Mouse (Mus musculus): Measurements from ENCODE around the gene Cyp21a1. TPM values are rescaled to one million over a fixed set of nuclear protein-coding genes. Genes with fewer than 3 reads are reported as not detected.
"Not testable (repeated sequence)": the region's sequence is repeated elsewhere in the genome, so short reads cannot be mapped to it uniquely, and the experiment has no call there.

Cyp21a1 gene
- polyA plus RNA-seq, 1 experiment from 2014 or later: not detected

DNA sequence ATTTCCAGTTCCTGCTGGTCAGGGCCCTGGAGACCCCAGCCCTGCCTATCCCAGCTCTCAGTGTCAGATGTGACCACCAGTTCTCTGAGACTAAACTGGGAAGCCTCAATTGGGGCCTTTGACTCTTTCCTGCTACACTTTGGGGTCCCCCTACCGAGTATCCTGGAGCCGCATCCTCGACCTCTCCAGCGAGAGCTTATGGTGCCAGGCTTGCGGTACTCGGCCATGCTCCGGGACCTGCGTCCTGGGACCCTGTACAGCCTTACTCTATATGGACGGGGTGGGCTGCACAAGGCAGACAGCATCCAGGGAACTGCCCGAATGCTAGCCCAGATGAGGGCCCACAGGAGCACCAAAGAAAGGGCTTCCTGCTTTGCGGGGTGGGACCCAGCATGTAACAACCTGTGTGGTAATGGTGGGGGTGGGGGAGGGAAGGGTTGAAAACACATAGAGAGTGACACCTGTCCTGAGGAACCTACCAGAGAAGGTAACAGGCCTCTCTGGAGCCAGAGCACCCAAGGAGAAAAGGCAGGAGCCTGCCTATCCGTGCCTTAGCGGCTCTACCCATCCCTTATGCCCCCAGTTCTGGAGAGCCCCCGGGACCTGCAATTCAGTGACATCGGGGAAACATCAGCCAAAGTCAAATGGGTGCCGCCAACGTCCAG is 5.4 kb downstream of the Cyp21a1 start:
- no peak overlapping the region for H3K9ac ChIP-seq (ENCODE audit: low read length)
- no peaks in the 10 kb centered on the region for H3K36me3 ChIP-seq (ENCODE audit: control insufficient read depth, insufficient read depth, low read length)
- no peak overlapping the region for H3K27ac ChIP-seq (ENCODE audit: low read depth)
- DNase-seq (ENCODE audit: low spot score) (peak; percentile 4), ATAC-seq (replicated peaks; ENCODE audit: low FRiP score, low TSS enrichment, low read depth) (no peak)
- H3K4me2 ChIP-seq (ENCODE audit: low read length): no peak overlapping the region
- no peaks in the 10 kb centered on the region for H3K27me3 ChIP-seq (replicated peaks; ENCODE audit: control insufficient read depth, insufficient read depth, low read length)
- WGBS: 93% methylated on average over 14 of the region's 17 CpGs
- no peaks in the 10 kb centered on the region for H3K4me1 ChIP-seq (replicated peaks; ENCODE audit: control insufficient read depth, insufficient read depth, low read length)
- H3K9me3 ChIP-seq (ENCODE audit: control insufficient read depth, low read length): no peaks in the 10 kb centered on the region
- no peak overlapping the region for H3K4me3 ChIP-seq (ENCODE audit: low read depth, low read length)

DNA sequence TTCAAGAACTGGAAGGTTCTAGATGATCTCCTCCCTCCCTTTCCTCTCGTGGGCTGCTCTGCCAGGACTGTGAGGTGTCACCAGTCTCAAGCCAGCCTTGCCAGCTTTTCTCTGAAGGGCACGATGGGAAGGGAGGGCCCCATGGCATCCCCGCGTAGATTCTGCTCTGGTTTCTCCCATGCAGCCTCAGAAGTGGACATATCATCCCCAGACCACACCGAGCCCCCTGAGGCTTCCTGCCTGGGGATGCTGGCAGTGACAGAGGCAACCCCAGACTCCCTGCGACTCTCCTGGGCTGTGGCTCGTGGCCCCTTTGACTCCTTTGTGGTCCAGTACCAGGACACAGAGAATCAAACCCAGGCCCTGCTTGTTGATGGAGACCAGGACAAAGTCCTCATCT is 6.3 kb downstream of the Cyp21a1 start:
- H3K9me3 ChIP-seq (ENCODE audit: control insufficient read depth, low read length); H3K9ac ChIP-seq (ENCODE audit: low read length); H3K27me3 ChIP-seq (replicated peaks; ENCODE audit: control insufficient read depth, insufficient read depth, low read length); H3K4me2 ChIP-seq (ENCODE audit: low read length); H3K27ac ChIP-seq (ENCODE audit: low read depth); H3K4me1 ChIP-seq (replicated peaks; ENCODE audit: control insufficient read depth, insufficient read depth, low read length); DNase-seq (ENCODE audit: low spot score); H3K4me3 ChIP-seq (ENCODE audit: low read depth, low read length); ATAC-seq (replicated peaks; ENCODE audit: low FRiP score, low TSS enrichment, low read depth); H3K36me3 ChIP-seq (ENCODE audit: control insufficient read depth, insufficient read depth, low read length): not testable (repeated sequence)
- WGBS: 82% methylated on average over 7 of the region's 7 CpGs

DNA sequence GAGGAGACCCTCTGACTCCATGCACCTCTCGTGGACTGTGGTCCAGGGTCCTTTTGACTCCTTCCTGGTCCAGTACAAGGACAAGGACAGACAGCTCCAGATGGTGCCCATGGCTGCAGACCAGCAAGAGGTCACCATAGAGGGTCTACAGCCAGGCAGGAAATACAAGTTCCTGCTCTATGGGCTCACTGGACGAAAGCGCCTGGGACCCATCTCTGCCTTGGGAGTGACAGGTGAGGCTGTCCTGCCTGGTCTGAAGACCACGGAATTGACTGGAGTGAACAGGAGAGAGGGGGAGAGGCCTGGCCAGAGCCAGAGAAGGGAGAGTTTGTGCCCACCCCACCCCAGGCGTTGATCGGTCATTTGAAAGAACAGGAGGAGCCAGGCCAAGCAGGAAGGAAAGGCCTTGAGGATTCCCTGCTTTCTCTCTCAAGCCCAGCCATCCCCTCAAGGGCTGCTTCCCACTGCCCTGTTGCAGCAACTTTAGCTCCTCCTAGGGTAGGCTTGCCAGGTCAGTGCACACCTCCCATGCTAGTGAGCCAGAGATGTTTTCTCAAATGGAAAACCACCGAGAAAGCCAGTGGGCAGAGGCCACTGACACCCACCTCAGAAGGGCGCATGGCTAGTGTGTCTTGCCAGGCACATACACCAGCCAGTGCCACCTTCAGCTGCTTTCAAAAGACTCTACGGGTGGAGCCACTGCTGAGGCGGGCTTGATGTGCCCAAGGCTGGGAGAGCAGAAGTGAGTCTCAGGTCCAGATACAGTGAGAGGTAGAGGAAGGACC is 7.0 kb downstream of the Cyp21a1 start:
- 86% methylated on average over 10 of the region's 10 CpGs for WGBS
- DNase-seq (ENCODE audit: low spot score): not testable (repeated sequence)

GRCm38 (mm10) chr17:34796311-34797140 is 7.8 kb downstream of the Cyp21a1 start:
- 86% methylated on average over 8 of the region's 8 CpGs for WGBS
- Histone ChIP-seq H3K27me3 (replicated peaks; ENCODE audit: control insufficient read depth, insufficient read depth, low read length) (no peaks in the 10 kb centered on the region), H3K9me3 (ENCODE audit: control insufficient read depth, low read length) (no peaks in the 10 kb centered on the region), H3K9ac (ENCODE audit: low read length) (no peak overlapping the region), H3K4me3 (ENCODE audit: low read depth, low read length) (no peak overlapping the region), H3K27ac (ENCODE audit: low read depth) (no peak overlapping the region), H3K4me1 (replicated peaks; ENCODE audit: control insufficient read depth, insufficient read depth, low read length) (no peaks in the 10 kb centered on the region), H3K4me2 (ENCODE audit: low read length) (no peak overlapping the region), H3K36me3 (ENCODE audit: control insufficient read depth, insufficient read depth, low read length) (no peaks in the 10 kb centered on the region)
- no peak for DNase-seq (ENCODE audit: low spot score)
- no peak for ATAC-seq (replicated peaks; ENCODE audit: low FRiP score, low TSS enrichment, low read depth)

More for the DNA sequence above, 7.0 kb downstream of the Cyp21a1 start:
- ATAC-seq (replicated peaks; ENCODE audit: low FRiP score, low TSS enrichment, low read depth); H3K4me3 ChIP-seq (ENCODE audit: low read depth, low read length); H3K4me2 ChIP-seq (ENCODE audit: low read length); H3K27ac ChIP-seq (ENCODE audit: low read depth); H3K27me3 ChIP-seq (replicated peaks; ENCODE audit: control insufficient read depth, insufficient read depth, low read length); H3K36me3 ChIP-seq (ENCODE audit: control insufficient read depth, insufficient read depth, low read length); H3K9me3 ChIP-seq (ENCODE audit: control insufficient read depth, low read length); H3K9ac ChIP-seq (ENCODE audit: low read length); H3K4me1 ChIP-seq (replicated peaks; ENCODE audit: control insufficient read depth, insufficient read depth, low read length): not testable (repeated sequence)

- DNase-seq (ENCODE audit: low spot score): peak; percentile 55
- WGBS: 65% methylated on average over 9 of the region's 9 CpGs
- no peak for ATAC-seq (replicated peaks; ENCODE audit: low FRiP score, low TSS enrichment, low read depth)
These were observed 8.7 kb downstream of the Cyp21a1 start for GRCm38 (mm10) chr17:34795633-34796032.

DNA sequence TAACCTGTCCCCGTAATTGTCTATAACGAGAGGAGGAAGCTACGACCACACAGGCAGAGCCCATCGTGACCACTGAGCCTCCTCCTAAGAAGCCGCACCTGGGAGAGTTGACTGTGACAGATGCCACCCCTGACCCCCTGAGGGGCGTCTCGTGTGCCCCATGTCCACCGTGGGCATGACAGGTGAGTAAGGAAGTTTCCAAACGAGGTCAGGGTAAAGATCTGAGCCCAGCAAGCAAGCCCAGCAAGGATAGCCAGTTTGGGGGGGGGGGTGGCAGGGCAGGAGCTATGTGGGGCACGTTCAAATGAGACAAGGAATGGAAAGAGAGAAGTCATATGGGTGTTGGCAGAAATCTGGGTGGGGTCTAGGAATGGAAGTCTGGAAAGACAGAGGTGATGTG is 9.3 kb downstream of the Cyp21a1 start:
- Histone ChIP-seq H3K4me1 (replicated peaks; ENCODE audit: control insufficient read depth, insufficient read depth, low read length) (no peaks in the 10 kb centered on the region), H3K36me3 (ENCODE audit: control insufficient read depth, insufficient read depth, low read length) (no peaks in the 10 kb centered on the region), H3K27me3 (replicated peaks; ENCODE audit: control insufficient read depth, insufficient read depth, low read length) (no peaks in the 10 kb centered on the region), H3K4me3 (ENCODE audit: low read depth, low read length) (no peak overlapping the region), H3K9ac (ENCODE audit: low read length) (no peak overlapping the region), H3K27ac (ENCODE audit: low read depth) (no peak overlapping the region), H3K4me2 (ENCODE audit: low read length) (no peak overlapping the region), H3K9me3 (ENCODE audit: control insufficient read depth, low read length) (no peaks in the 10 kb centered on the region)
- DNase-seq (ENCODE audit: low spot score) (no peak), ATAC-seq (replicated peaks; ENCODE audit: low FRiP score, low TSS enrichment, low read depth) (no peak)
- 91% methylated on average over 10 of the region's 10 CpGs for WGBS

More at GRCm38 (mm10) chr17:34795633-34796032, 8.7 kb downstream of the Cyp21a1 start:
- Histone ChIP-seq H3K9ac (ENCODE audit: low read length) (no peak overlapping the region), H3K27ac (ENCODE audit: low read depth) (no peak overlapping the region), H3K36me3 (ENCODE audit: control insufficient read depth, insufficient read depth, low read length) (no peaks in the 10 kb centered on the region), H3K9me3 (ENCODE audit: control insufficient read depth, low read length) (no peaks in the 10 kb centered on the region), H3K4me2 (ENCODE audit: low read length) (no peak overlapping the region), H3K4me3 (ENCODE audit: low read depth, low read length) (no peak overlapping the region), H3K4me1 (replicated peaks; ENCODE audit: control insufficient read depth, insufficient read depth, low read length) (no peaks in the 10 kb centered on the region), H3K27me3 (replicated peaks; ENCODE audit: control insufficient read depth, insufficient read depth, low read length) (no peaks in the 10 kb centered on the region)

DNA sequence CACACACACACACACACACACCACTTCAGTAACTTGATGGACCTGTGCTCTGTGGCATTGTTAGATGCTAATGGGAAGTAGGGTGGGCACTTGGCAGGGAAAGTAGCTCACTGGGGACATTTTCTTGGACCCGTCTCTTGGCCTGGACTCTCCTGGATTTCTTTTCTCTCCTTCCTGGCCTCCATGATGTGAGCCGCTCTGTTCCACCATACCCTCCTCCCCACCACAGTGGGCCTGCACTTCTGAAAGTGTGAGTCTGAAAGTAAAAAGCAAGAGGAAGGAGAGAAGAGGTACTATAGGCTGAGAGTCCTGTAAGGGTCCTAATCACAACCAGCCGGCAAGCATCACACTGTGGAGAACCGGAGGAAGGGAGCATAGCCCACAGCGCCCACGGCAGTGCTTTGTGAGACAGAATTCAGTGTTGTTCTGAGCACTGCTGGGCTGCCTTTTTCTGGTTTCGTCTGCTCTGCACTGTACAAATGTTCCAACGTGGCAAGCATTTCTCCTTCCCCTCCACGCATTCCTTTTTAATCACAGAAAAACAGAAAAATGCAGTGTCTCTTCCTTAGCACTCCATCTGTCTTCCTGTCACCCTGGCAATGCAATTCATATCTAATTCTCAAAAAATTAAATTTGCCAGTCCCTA is 26.6 kb downstream of the Cyp21a1 start:
- H3K9me3 ChIP-seq (ENCODE audit: control insufficient read depth, low read length): no peaks in the 10 kb centered on the region; the same call in 1 of the 2 replicates
- ATAC-seq (replicated peaks; ENCODE audit: low FRiP score, low TSS enrichment, low read depth) (no peak), DNase-seq (ENCODE audit: low spot score) (no peak)
- no peak overlapping the region for H3K9ac ChIP-seq (ENCODE audit: low read length)
- H3K27me3 ChIP-seq (replicated peaks; ENCODE audit: control insufficient read depth, insufficient read depth, low read length): no peaks in the 10 kb centered on the region
- H3K4me3 ChIP-seq (ENCODE audit: low read depth, low read length): no peak overlapping the region
- H3K4me2 ChIP-seq (ENCODE audit: low read length): no peak overlapping the region
- no peaks in the 10 kb centered on the region for H3K4me1 ChIP-seq (replicated peaks; ENCODE audit: control insufficient read depth, insufficient read depth, low read length)
- WGBS: 77% methylated on average over 9 of the region's 9 CpGs
- H3K36me3 ChIP-seq (ENCODE audit: control insufficient read depth, insufficient read depth, low read length): no peaks in the 10 kb centered on the region
- no peak overlapping the region for H3K27ac ChIP-seq (ENCODE audit: low read depth)

DNA sequence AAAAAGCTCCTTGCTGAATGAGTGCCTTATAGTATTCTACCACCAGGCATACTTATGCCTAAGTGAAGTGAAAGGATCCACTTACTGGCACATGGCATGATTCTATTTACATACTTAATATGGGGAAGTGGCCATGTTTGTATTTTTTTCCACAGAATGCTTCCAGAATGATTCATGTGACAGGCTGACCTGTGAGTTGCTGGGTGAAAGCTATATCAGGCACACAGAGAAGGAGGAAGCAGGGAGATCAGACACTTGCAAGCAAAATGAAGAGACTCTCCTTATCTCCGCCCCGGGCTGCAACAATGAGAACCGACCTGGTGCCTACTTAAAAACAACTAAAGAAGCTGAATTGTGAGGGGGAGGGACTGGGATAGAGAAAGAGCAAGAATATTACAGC is 42.9 kb downstream of the Cyp21a1 start:
- Histone ChIP-seq H3K27ac (ENCODE audit: low read depth) (no peak overlapping the region), H3K9ac (ENCODE audit: low read length) (no peak overlapping the region), H3K27me3 (replicated peaks; ENCODE audit: control insufficient read depth, insufficient read depth, low read length) (no peaks in the 10 kb centered on the region), H3K4me1 (replicated peaks; ENCODE audit: control insufficient read depth, insufficient read depth, low read length) (no peaks in the 10 kb centered on the region), H3K4me3 (ENCODE audit: low read depth, low read length) (no peak overlapping the region), H3K36me3 (ENCODE audit: control insufficient read depth, insufficient read depth, low read length) (no peaks in the 10 kb centered on the region), H3K9me3 (ENCODE audit: control insufficient read depth, low read length) (no peaks in the 10 kb centered on the region), H3K4me2 (ENCODE audit: low read length) (no peak overlapping the region)
- ATAC-seq (replicated peaks; ENCODE audit: low FRiP score, low TSS enrichment, low read depth): no peak
- no peak for DNase-seq (ENCODE audit: low spot score)
- WGBS: 70% methylated on average over 3 of the region's 3 CpGs
